22 mouse cellular contexts compared by ENCODE assay signal in the genomic region with DNA sequence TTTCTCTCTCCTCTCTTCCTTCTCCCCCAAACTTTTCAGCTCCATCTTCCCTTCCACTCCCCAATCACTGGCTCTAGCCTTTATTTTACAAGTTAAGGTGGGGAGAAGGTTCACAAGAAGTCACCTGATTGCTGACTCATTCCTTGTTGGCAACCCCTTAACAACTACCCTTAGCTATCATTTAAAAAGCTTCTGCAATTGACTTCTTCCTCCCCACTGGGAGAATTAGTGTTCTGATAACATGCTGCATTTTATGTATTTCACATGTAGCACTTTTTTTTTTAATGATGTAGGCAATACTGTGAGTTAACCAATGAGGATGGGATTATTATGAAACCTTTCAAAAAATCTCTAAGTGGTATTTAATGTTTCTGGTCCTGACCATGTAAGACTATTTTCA.
DNase-seq lines count a peak whose midpoint lies in the region; TF ChIP-seq lines count a peak whose summit lies in the region.
"Had no signal": no experiment of that assay in that cellular context is flagged by ENCODE, and none has a peak within 500 bp of the region (broad histone marks: within the 10 kb centered on the region; RNA-seq: fewer than 3 reads in every experiment).

No protein-coding gene starts in this region.

- H3K27ac ChIP-seq in MEL (ENCODE audit: control insufficient read depth, low read depth, low read length), result no peak overlapping the region

- H3K36me3 ChIP-seq in MEL (ENCODE audit: control insufficient read depth in 1 of 2, insufficient read depth in 2 of 2, low read length in 2 of 2), result peaks cover 0 to 45% of the 10 kb centered on the region in 2 experiments; a peak in 2 of 4 replicates
- H3K36me3 ChIP-seq: G1E had no signal

- TF ChIP-seq CTCF in MEL (IDR thresholded peaks at IDR 0.05 in 2 of 3, conservative IDR thresholded peaks at IDR 0.05 in 1 of 3; ENCODE audit: control insufficient read depth in 1 of 3, insufficient read depth in 1 of 3, low read depth in 2 of 3, low read length in 3 of 3, poor library complexity in 1 of 3, severe bottlenecking in 1 of 3), result no peak

- no peaks in the 10 kb centered on the region for H3K9me3 ChIP-seq in MEL (replicated peaks; ENCODE audit: insufficient read depth, low read length)
- H3K9me3 ChIP-seq: G1E had no signal

- TF ChIP-seq RAD21 in MEL (IDR thresholded peaks at IDR 0.05; ENCODE audit: low read depth, low read length), result no peak

- H3K4me1 ChIP-seq in MEL (ENCODE audit: control insufficient read depth in 1 of 2, insufficient read depth in 2 of 2, low read length in 2 of 2), result peaks cover 19 to 29% of the 10 kb centered on the region in 2 experiments

- TF ChIP-seq EP300 in MEL (IDR thresholded peaks at IDR 0.05; ENCODE audit: low read depth in 1 of 2, low read length in 2 of 2), result peak; percentile 67 to 78

- no peak for TF ChIP-seq POLR2A in MEL (IDR thresholded peaks at IDR 0.05; ENCODE audit: control insufficient read depth in 1 of 2, insufficient read depth in 1 of 2, low read depth in 1 of 2, low read length in 2 of 2, poor library complexity in 1 of 2)

- DNase-seq in 3T3-L1 (ENCODE audit: low read depth, low spot score) (peak; percentile 32), MEL (ENCODE audit: low read depth, low spot score) (peak; percentile 77), MEL-GATA-1-ER (ENCODE audit: extremely low read depth, low read depth) (peak; percentile 46)
- DNase-seq in heart, adult 18-20 months, result no peak
- DNase-seq in lung, postnatal 25 days (ENCODE audit: low spot score), result no peak
- no peak for DNase-seq in right cerebral cortex, postnatal 4 days
- DNase-seq: adrenal gland, adult 2 months; adrenal gland, adult 8-10 months; adrenal gland, postnatal 10 days; adrenal gland, postnatal 14 days; adrenal gland, postnatal 25 days; adrenal gland, postnatal 36 days; B cell, adult 2 months; cerebellum, adult 11 months; cerebellum, adult 11-12 months; cerebellum, adult 18-20 months; cerebellum, adult 2 months; cerebellum, adult 8-10 months; cerebellum, adult 9-10 months had no signal

- no peak overlapping the region for H3K4me3 ChIP-seq in MEL (ENCODE audit: control insufficient read depth in 1 of 2, insufficient read depth in 1 of 2, low read depth in 2 of 2, low read length in 2 of 2)

- H3K79me2 ChIP-seq in MEL (ENCODE audit: control insufficient read depth, insufficient read depth, low read length, poor library complexity), result no peaks in the 10 kb centered on the region

- no peaks in the 10 kb centered on the region for H3K27me3 ChIP-seq in MEL (ENCODE audit: control insufficient read depth in 1 of 2, insufficient read depth in 2 of 2, low read length in 2 of 2)
- H3K27me3 ChIP-seq: CH12.LX, Patski had no signal

- H3K9ac ChIP-seq in MEL (ENCODE audit: control insufficient read depth, low read depth, low read length, poor library complexity, severe bottlenecking), result no peak overlapping the region

TF ChIP-seq in MEL, 35 proteins besides CTCF, POLR2A, EP300 and RAD21:
- TF ChIP-seq BHLHE40 (IDR thresholded peaks at IDR 0.05; ENCODE audit: borderline replicate concordance, low read depth, low read length) (peak; percentile 13; the same call in 1 of the 2 replicates), UBTF (IDR thresholded peaks at IDR 0.05; ENCODE audit: borderline replicate concordance, insufficient read depth, low read depth, low read length) (no peak), MYC (IDR thresholded peaks at IDR 0.05; ENCODE audit: low read depth, low read length) (0 out of 2 replicates have a peak, but pooled peaks have one; percentile 38), ZC3H11A (IDR thresholded peaks at IDR 0.05; ENCODE audit: low read depth, low read length) (no peak), KAT2A (conservative IDR thresholded peaks at IDR 0.05; ENCODE audit: low read depth, low read length) (no peak), GATA1 (IDR thresholded peaks at IDR 0.05; ENCODE audit: low read depth, low read length) (peak; percentile 48), CHD1 (IDR thresholded peaks at IDR 0.05; ENCODE audit: low read depth, low read length) (no peak), POLR2AphosphoS5 (IDR thresholded peaks at IDR 0.05; ENCODE audit: borderline replicate concordance, low read depth, low read length) (no peak), E2F4 (IDR thresholded peaks at IDR 0.05; ENCODE audit: borderline replicate concordance, low read depth, low read length) (no peak), USF2 (IDR thresholded peaks at IDR 0.05; ENCODE audit: borderline replicate concordance in 1 of 2, insufficient read depth in 1 of 2, low read depth in 1 of 2, low read length in 2 of 2) (no peak), ZNF384 (IDR thresholded peaks at IDR 0.05; ENCODE audit: low read depth, low read length) (peak; percentile 87), CHD2 (IDR thresholded peaks at IDR 0.05; ENCODE audit: low read length) (no peak), SIN3A (IDR thresholded peaks at IDR 0.05; ENCODE audit: low read length) (peak; percentile 53), ELF1 (IDR thresholded peaks at IDR 0.05; ENCODE audit: low read depth, low read length) (no peak), RCOR1 (IDR thresholded peaks at IDR 0.05; ENCODE audit: low read depth, low read length) (peak; percentile 55; the same call in 1 of the 2 replicates), MXI1 (IDR thresholded peaks at IDR 0.05; ENCODE audit: low read depth, low read length) (peak; percentile 43; the same call in 1 of the 2 replicates), USF1 (IDR thresholded peaks at IDR 0.05; ENCODE audit: low read depth, low read length) (peak; percentile 60), ETS1 (IDR thresholded peaks at IDR 0.05; ENCODE audit: low read depth, low read length) (peak; percentile 90)

Comparison
In these comparisons a context has a peak if more than half of its experiments do, and no peak if none do; other contexts are left out.
1. DNase-seq: peak in 3T3-L1 (single experiment), MEL (single experiment) and MEL-GATA-1-ER (single experiment); none in heart, adult 18-20 months (0 of 2), lung, postnatal 25 days (single experiment) and right cerebral cortex, postnatal 4 days (single experiment).